Mouse (Mus musculus) CD4-positive, CD25-positive, alpha-beta regulatory T cell, adult 4 months (primary cell): ENCODE measurements around the gene Ddo. TPM values are rescaled to one million over a fixed set of nuclear protein-coding genes. Genes with fewer than 3 reads are reported as not detected.

Experiments used
- ATAC-seq: one replicate; pipeline ENCODE4 v1.8.0; 2017
- polyA plus RNA-seq, 2 experiments: library from polyadenylated mRNA; unstranded; fragments of 100-300 nt; shearing (Covaris generic); gene quantifications; one replicate each; pipeline ENCODE4 v1.2.1; 2017

Gene Ddo
- polyA plus RNA-seq, 2 experiments from 2014 or later, result 0.13 TPM; not detected in 1

DNA sequence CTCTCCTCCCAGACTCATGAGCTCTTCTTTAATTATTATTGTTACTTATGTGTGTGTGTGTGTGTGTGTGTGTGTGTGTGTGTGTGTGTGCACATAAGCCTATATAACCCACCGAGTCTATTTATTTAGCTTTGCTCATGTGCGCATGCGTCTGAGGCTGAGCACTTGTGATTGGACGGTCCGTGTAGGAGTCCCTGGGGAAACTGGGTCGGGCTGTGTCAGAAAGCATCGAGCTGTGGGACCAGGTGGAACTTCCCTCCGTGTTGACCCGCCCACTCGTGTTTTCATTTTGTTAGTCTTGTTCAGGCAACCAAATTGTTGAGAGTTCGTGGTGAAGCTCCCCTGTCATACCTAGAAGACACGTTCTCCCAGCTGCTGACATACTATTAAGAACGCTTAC lies 88.6 kb downstream of the Ddo start:
- ATAC-seq, result no peak

DNA sequence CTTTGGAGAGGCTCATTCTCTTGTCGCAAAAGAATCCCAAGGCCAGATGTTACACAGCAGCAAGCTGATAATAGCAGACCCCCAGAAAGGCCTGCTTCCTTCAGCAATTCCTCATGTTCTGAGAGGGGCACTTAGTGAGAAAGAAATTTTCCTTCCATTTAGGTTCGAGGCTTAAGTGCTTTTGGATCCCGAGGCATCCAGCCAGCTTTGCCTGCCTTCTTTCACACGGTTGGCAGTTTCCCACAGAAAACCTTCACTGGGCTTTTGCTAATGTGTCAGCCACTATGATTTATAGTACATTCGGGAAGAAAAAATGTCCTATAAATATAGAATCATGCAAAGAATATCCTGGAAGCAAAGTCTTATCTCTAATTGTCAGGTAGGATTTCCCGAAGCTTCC lies 89.3 kb downstream of the Ddo start:
- no peak for ATAC-seq

DNA sequence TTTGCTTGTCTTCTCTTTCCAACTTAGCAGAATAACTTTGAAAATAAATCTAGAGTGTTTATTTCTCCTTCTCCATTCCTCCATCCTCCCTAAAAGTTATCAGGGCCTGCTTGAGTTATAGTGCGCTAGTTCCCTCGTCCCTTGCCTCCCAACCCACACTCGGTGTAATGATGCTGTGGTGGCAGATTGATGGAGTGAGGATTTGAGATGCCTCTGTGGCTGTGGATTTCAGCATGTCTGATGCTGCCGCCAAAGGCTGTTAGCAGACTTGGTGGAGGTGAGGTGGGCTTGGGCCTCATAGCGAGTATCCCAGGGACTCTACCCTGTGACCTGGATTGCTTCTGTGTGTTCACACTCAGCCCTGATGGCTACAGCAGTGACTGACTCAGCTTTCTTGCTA lies 91.1 kb downstream of the Ddo start:
- ATAC-seq, result no peak

DNA sequence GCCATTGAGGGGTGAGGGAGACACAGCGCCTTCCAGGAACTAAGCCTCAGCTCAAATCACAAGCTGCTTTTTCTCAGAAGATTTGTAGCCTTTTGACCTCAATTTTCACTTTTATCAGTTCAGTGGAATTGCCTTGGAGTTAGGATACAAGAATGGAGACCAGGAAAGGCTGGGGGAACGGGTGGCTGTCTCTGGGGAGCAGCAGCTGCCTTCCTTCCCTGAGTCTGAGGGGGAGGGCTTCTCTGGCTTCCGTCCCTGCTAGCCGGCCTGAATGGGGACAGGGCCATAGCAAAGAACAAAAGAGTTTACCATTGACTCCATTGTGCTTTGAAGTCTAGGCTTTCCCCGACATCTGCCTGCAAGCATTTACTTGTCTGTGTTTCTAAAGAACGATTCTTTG lies 94.5 kb downstream of the Ddo start:
- no peak for ATAC-seq

DNA sequence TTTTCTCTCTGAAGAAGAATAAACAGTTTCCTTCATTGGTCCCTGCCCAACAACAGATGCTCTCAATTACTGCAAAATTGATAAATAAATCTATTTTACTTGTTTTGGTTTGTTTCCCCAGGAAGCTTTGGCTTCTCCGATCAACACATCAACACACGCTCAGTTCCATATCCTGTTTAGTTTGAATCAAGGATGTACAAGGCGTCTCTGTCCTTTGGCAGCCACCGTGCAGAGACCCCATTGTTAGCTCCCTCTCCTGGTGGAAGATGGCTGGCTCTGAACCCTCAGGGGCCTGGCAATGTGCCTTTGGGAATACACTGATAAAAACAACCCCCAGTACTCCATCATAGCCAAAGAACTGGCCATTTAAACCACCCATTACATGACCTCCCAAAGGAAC lies 95.3 kb downstream of the Ddo start:
- no peak for ATAC-seq

DNA sequence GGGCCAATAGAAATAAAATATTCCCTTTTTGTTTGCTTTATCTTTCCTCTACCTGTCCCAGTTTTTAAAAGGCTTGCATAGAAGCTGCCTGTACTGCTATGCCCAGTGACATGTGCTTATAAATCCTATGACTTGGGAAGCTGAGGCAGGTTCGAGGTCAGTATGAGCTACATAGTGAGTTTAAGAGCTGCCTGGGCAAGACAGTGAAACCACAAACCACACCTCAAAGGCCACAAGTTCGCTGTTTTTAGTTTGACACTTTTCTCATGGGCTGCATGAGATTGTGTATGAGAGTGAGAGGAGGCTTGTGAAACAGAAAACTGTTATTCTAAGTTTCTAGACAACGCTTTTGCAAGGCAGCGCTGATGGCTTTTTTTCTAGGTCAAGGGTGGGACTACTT lies 95.7 kb downstream of the Ddo start:
- ATAC-seq, result no peak

DNA sequence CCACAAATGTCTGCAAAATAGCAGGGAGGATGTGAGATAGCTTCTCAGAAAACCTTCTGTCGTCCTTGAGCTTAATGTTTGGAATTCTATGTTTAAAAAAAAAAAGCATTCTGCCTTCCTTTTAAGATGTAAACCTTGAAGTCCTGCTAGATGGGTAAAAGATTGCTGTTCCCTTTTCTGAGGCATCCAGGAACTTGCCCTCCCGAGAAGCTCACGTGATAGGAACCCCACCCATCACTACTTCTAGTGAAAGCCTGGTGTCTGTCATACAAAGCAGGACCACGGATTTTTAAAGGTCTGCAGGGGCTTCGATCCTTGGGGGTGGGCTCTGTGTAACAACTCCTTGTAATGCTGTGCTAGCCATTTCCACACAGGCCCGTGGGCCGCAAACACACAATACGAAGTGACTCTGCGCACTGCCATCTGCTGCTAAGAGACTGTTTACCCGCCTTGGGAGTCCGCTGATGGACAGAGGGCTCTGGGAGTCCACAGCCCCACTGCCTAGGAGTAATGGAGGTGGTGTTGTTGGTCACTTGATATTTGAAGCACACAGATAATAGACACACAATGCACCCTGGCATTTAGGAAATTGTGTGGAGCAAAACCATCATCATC lies 96.6 kb downstream of the Ddo start:
- ATAC-seq, result no peak

DNA sequence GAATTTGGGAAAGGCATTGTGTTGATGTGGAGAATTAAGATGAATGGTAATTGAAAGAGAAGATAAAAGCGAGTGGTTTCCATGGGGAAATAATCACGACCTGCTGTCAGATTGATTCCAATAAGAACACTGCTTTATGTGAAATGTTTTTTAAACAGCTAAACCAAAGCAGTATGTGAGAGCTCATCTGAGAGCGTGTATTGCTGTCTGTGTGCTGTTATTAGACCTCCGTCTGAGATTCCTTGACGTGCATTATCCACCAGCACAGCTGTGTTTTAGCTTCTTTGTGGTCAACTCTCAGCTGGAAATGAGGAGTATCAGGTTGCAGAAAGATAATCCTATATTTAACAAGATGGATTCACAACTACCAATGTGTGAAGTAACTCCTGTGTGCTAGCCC lies 97.2 kb downstream of the Ddo start:
- no peak for ATAC-seq

DNA sequence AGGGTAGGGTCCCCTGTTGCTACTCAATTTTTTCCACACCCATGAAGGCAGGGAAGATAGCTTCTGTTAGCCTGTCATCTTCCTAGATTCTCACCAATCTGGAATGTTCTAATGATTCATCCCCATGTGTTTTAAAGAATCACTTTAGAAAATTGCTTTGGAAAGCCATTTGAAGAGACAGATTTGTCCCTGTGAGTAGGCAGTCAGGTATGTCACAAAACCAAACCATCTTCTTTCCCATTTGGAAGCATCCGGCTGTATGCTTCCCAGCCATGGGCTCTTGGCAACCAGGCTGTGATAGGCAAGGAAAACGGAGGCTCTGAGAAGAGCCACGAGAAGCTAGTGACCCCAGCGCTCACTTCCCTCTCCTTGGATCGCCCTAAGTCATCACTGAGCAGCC lies 100.4 kb downstream of the Ddo start:
- no peak for ATAC-seq

Other genes starting within 250 kb of the Ddo start
- not detected for gene Slc22a16, start 59.7 kb upstream of the Ddo start, polyA plus RNA-seq
- gene Mettl24, start 53.3 kb downstream of the Ddo start, polyA plus RNA-seq, result under 1 TPM in 1 of 2 experiments, not detected in 1; 0.22 TPM